Mouse (Mus musculus) heart, postnatal 0 days (tissue): Measurements from ENCODE around the gene Dzank1.

ENCODE experiments used
- CTCF ChIP-seq: IDR thresholded peaks from 2 replicates; pipeline ENCODE4 v1.5.1; 2016; ENCODE audit warnings: antibody characterized with exemption, control low read depth, low read depth
- EP300 ChIP-seq: IDR thresholded peaks from 2 replicates; pipeline ENCODE4 v1.6.1; 2016; ENCODE audit warnings: antibody characterized with exemption, low read depth

GRCm38 (mm10) chr2:144485439-144485838, 41.8 kb downstream of the Dzank1 start:
- TF ChIP-seq CTCF (no peak), EP300 (no peak)
